Mouse (Mus musculus) adrenal gland, adult 8-10 months (tissue): ENCODE measurements around the gene Cxcl17. TPM values are rescaled to one million over a fixed set of nuclear protein-coding genes. Genes with fewer than 3 reads are reported as not detected.

Source experiments
- DNase-seq: peaks from one replicate; pipeline ENCODE4 v3.0.0; 2022
- total RNA-seq, 4 experiments: library from RNA; stranded (reverse); gene quantifications; 2 replicates each; pipeline ENCODE4 v1.2.4; 2022

Cxcl17 gene
- total RNA-seq, 4 experiments from 2014 or later = not detected

DNA sequence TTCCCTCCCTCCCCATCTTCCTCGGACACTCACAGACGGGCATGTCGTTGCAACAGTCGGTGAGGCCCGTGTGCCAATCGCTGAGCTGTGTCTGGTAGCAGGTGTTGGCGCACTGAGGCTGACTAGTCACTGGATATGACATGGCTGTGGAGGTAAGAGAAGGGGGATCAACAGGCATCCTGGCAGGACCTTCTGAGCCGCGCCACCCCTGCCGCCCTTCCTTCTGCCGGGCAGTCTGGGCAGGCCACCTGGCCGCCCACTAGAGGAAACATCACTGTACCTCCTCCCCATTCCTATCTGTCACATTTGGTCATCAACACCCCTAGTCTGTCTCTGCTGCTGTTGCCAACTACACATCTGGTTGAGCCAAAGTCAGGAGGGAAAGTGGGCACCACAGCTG lies 44.4 kb downstream of the Cxcl17 start:
- no peak for DNase-seq

DNA sequence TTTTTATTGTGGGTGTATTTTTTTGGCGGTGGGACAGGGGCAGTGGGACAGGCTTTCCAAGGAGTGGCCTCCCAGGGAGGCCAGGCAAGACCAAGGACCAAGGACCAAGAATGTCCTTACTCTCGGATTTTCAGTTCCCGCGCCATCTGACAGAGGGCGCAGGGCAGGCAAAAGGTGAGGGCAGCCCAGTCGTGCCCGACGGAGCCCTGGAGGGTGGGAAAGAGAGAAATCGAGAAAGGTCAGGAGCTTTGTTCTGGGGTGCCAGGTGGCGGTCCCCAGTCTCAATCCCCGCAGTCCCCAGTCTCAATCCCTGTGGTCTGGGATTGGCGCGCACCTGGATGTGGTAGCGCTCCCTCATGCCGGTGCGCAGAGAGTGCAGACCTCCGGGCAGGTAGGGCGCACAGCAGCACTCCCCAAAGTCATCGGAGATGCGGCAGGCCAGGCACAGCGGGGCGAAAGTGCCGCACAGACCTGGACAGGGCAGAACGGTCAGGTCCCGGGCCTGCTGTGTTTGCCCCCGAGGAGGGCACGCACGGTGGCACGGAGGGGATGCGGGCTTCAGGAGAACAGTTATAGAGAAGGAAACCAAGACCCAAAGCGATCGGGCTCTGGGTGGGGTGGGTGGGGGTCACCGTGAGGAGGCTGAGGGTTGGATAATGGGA lies 44.9 kb downstream of the Cxcl17 start:
- no peak for DNase-seq

DNA sequence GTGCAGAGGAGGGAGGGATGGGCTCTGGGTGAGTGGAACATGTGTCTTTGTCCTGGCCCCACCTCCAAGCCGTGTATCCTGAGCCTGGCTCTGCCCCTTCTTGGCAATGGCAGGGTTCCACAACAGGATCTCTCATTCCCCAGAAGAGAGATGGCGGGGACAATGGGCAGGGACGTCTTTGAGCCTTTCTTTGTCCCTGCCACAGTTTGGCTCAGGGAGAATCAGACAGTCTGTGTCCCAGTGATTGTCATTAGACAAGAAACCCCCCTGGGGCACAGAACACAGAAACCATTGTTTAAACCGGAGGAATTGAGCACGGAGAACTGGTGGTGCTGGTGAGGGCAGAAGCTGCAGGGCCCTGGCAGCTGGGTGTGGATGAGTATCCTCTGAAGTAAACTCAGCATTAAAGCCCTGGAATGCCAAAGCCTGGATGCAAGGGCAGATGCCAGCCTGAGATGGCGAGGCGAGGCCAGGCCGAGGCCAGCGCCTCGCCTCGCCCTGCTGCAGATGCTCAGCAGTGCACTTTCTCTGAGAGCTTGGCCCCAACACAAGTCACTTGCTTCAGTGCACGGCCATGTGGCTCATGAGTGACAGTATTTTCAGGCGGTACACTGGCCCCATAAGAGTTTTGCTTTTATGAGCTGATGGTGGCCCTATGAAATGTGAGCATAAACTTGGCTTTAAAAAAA lies 46.6 kb downstream of the Cxcl17 start:
- DNase-seq = no peak

DNA sequence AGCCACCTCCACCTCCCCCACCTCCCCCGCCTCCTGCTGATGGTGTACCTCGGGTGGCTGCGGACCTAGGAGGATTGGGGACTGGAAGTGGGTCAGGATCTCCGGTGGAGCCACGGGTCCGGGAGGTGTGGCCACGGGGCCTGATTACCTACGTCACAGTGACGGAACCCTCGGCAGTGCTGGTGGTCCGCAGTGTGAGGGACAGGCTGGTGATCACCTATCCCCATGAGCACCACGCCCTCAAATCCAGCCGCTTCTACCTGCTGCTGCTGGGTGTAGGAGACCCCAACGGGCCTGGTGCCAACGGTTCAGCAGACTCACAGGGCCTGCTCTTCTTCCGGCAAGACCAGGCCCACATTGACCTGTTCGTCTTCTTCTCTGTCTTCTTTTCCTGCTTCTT lies 49.1 kb downstream of the Cxcl17 start:
- DNase-seq = no peak

DNA sequence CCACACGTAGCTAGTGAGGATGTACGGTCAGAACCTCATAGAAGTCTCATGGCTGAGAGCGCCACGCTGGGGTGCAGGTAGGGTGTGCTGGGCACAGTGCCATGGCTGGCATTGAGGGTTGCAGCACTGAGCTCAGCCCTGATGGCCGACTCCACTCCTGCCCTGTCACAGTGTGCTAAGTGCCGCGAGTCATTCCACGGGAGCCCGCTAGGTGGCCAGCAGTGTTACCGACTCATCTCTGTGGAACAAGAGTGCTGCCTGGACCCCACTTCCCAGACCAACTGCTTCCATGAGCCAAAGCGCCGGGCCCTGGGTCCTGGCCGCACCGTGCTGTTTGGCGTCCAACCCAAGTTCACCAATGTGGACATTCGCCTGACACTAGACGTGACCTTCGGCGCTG lies 49.5 kb downstream of the Cxcl17 start:
- DNase-seq = no peak

DNA sequence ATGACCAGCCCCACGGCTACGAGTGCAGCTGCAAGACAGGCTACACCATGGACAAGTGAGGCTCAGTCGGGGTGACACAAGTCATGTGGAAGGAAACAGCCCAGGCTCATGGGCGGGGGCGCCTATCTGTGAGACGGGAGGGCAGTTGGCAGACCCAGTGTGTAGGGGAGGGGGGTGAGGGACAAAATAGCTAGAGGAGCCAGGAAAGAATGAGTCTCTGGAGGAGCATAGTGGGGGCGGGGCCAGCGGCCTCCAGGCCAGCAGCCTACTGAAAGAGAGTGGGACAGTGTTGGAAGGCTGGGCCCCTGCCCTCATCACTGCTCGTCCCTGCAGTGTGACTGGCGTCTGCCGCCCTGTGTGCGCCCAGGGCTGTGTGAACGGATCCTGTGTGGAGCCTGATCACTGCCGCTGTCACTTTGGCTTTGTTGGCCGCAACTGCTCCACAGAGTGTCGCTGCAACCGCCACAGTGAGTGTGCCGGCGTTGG lies 53.9 kb downstream of the Cxcl17 start:
- no peak for DNase-seq

Other genes with a start within 250 kb of the Cxcl17 start
- 1 to 10 TPM in 3 of 4 experiments, under 1 TPM in 1; 0.90 to 3.5 (median 1.7) TPM for gene Pou2f2, start 233.2 kb downstream of the Cxcl17 start, total RNA-seq
- gene Dedd2, start 192.3 kb downstream of the Cxcl17 start, total RNA-seq = 10 to 100 TPM; 15.6 to 22.2 (median 19.1) TPM
- 10 to 100 TPM; 11.7 to 16.1 (median 14.2) TPM for gene Zfp526, start 191.5 kb downstream of the Cxcl17 start, total RNA-seq
- 100 to 1,000 TPM in 3 of 4 experiments, 10 to 100 TPM in 1; 99.2 to 107 (median 104) TPM for gene Gsk3a, start 175.0 kb downstream of the Cxcl17 start, total RNA-seq
- gene Erf, start 162.1 kb downstream of the Cxcl17 start, total RNA-seq = 10 to 100 TPM; 23.6 to 29.4 (median 27.2) TPM
- 100 to 1,000 TPM; 118 to 195 (median 151) TPM for gene Cic, start 145.2 kb downstream of the Cxcl17 start, total RNA-seq
- gene Pafah1b3, start 114.9 kb downstream of the Cxcl17 start, total RNA-seq = 10 to 100 TPM; 34.0 to 48.5 (median 42.5) TPM
- gene Prr19, start 111.5 kb downstream of the Cxcl17 start, total RNA-seq = not detected
- 1 to 10 TPM; 1.8 to 4.8 (median 4.5) TPM for gene Tmem145, start 106.8 kb downstream of the Cxcl17 start, total RNA-seq
- 10 to 100 TPM; 62.4 to 82.4 (median 71.7) TPM for gene Megf8, start 95.7 kb downstream of the Cxcl17 start, total RNA-seq
- gene Cnfn, start 43.2 kb downstream of the Cxcl17 start, total RNA-seq = not detected
- gene Lipe, start 14.2 kb downstream of the Cxcl17 start, total RNA-seq = 100 to 1,000 TPM; 157 to 290 (median 256) TPM
- gene Ceacam1, start 64.7 kb upstream of the Cxcl17 start, total RNA-seq = 10 to 100 TPM in 3 of 4 experiments, 1 to 10 TPM in 1; 8.5 to 24.4 (median 17.2) TPM
- gene Ceacam2, start 127.0 kb upstream of the Cxcl17 start, total RNA-seq = 1 to 10 TPM in 2 of 4 experiments, under 1 TPM in 2; 0.83 to 2.1 (median 1.4) TPM
- not detected for gene Erich4, start 203.0 kb upstream of the Cxcl17 start, total RNA-seq
- 10 to 100 TPM; 27.8 to 36.7 (median 32.8) TPM for gene Dmac2, start 206.5 kb upstream of the Cxcl17 start, total RNA-seq
- 1 to 10 TPM; 3.8 to 7.0 (median 4.5) TPM for gene B3gnt8, start 213.8 kb upstream of the Cxcl17 start, total RNA-seq
- gene Bckdha, start 246.1 kb upstream of the Cxcl17 start, total RNA-seq = 100 to 1,000 TPM; 139 to 212 (median 169) TPM
- gene Exosc5, start 246.3 kb upstream of the Cxcl17 start, total RNA-seq = 10 to 100 TPM; 42.0 to 62.6 (median 51.4) TPM